Mouse (Mus musculus): ENCODE measurements around the gene Acot7. TPM values are rescaled to one million over a fixed set of nuclear protein-coding genes. Genes with fewer than 3 reads are reported as not detected.

The Acot7 gene
- polyA plus RNA-seq, 1 experiment from 2014 or later: 63.4 TPM

GRCm38 (mm10) chr4:152313934-152314333, 136.0 kb downstream of the Acot7 start:
- TF ChIP-seq CTCF (IDR thresholded peaks at IDR 0.05) (peak; percentile 48), EP300 (IDR thresholded peaks at IDR 0.05) (no peak)
- Histone ChIP-seq H3K9me3 (ENCODE audit: low read length) (no peaks in the 10 kb centered on the region), H3K27ac (ENCODE audit: low read length) (no peak overlapping the region), H3K27me3 (replicated peaks; ENCODE audit: insufficient read depth, low read length) (peaks cover 43% of the 10 kb centered on the region), H3K36me3 (ENCODE audit: insufficient read depth, low read length) (no peaks in the 10 kb centered on the region), H3K4me1 (ENCODE audit: insufficient read depth, low read depth, low read length) (peaks cover 5% of the 10 kb centered on the region; the same call in 1 of the 2 replicates), H3K4me3 (ENCODE audit: low read depth, low read length) (no peak overlapping the region), H3K4me2 (replicated peaks; ENCODE audit: low read depth, low read length) (no peak overlapping the region), H3K9ac (replicated peaks; ENCODE audit: low read depth) (no peak overlapping the region)
- ATAC-seq: 0 out of 2 replicates have a peak, but pooled peaks have one; percentile 7
- peak; percentile 51 for DNase-seq (ENCODE audit: low spot score)

- Histone ChIP-seq H3K36me3 (ENCODE audit: insufficient read depth, low read length) (no peaks in the 10 kb centered on the region), H3K27ac (ENCODE audit: low read length) (no peak overlapping the region), H3K9me3 (ENCODE audit: low read length) (no peaks in the 10 kb centered on the region), H3K9ac (replicated peaks; ENCODE audit: low read depth) (no peak overlapping the region), H3K4me1 (ENCODE audit: insufficient read depth, low read depth, low read length) (peaks cover 5% of the 10 kb centered on the region; the same call in 1 of the 2 replicates), H3K4me2 (replicated peaks; ENCODE audit: low read depth, low read length) (peak overlapping the region; percentile 25), H3K4me3 (ENCODE audit: low read depth, low read length) (no peak overlapping the region), H3K27me3 (replicated peaks; ENCODE audit: insufficient read depth, low read length) (peaks cover 43% of the 10 kb centered on the region)
- ATAC-seq (0 out of 2 replicates have a peak, but pooled peaks have one; percentile 13), DNase-seq (ENCODE audit: low spot score) (no peak)
- WGBS: 1% methylated on average over 42 of the region's 43 CpGs
- TF ChIP-seq EP300 (IDR thresholded peaks at IDR 0.05) (no peak), CTCF (IDR thresholded peaks at IDR 0.05) (no peak)
Observed at GRCm38 (mm10) chr4:152315498-152316213, 137.7 kb downstream of the Acot7 start.

- ATAC-seq (no peak), DNase-seq (ENCODE audit: low spot score) (no peak)
- no peak overlapping the region for H3K4me2 ChIP-seq (replicated peaks; ENCODE audit: low read depth, low read length)
- no peak overlapping the region for H3K27ac ChIP-seq (ENCODE audit: low read length)
- 43% methylated on average over 6 of the region's 6 CpGs for WGBS
- H3K27me3 ChIP-seq (replicated peaks; ENCODE audit: insufficient read depth, low read length): peaks cover 40% of the 10 kb centered on the region
- peaks cover 5% of the 10 kb centered on the region; the same call in 1 of the 2 replicates for H3K4me1 ChIP-seq (ENCODE audit: insufficient read depth, low read depth, low read length)
- H3K4me3 ChIP-seq (ENCODE audit: low read depth, low read length): no peak overlapping the region
- H3K36me3 ChIP-seq (ENCODE audit: insufficient read depth, low read length): no peaks in the 10 kb centered on the region
- TF ChIP-seq EP300 (IDR thresholded peaks at IDR 0.05) (no peak), CTCF (IDR thresholded peaks at IDR 0.05) (no peak)
- H3K9ac ChIP-seq (replicated peaks; ENCODE audit: low read depth): no peak overlapping the region
- no peaks in the 10 kb centered on the region for H3K9me3 ChIP-seq (ENCODE audit: low read length)
Observed at GRCm38 (mm10) chr4:152317631-152318033, 139.7 kb downstream of the Acot7 start.

- TF ChIP-seq CTCF (IDR thresholded peaks at IDR 0.05): peak; percentile 72
- TF ChIP-seq EP300 (IDR thresholded peaks at IDR 0.05): no peak
- WGBS: 3% methylated on average over 25 of the region's 26 CpGs
- H3K4me1 ChIP-seq (ENCODE audit: insufficient read depth, low read depth, low read length): peaks cover 5% of the 10 kb centered on the region; the same call in 1 of the 2 replicates
- no peak within 1 kb of the TSS for H3K27ac ChIP-seq (ENCODE audit: low read length)
- H3K9me3 ChIP-seq (ENCODE audit: low read length): no peaks in the 10 kb centered on the region
- H3K9ac ChIP-seq (replicated peaks; ENCODE audit: low read depth): no peak within 1 kb of the TSS
- H3K36me3 ChIP-seq (ENCODE audit: insufficient read depth, low read length): no peaks in the 10 kb centered on the region
- peak within 1 kb of the TSS; percentile 39; the same call in 1 of the 2 replicates for H3K4me2 ChIP-seq (replicated peaks; ENCODE audit: low read depth, low read length)
- ATAC-seq (peak; percentile 46), DNase-seq (ENCODE audit: low spot score) (peak; percentile 47)
- H3K27me3 ChIP-seq (replicated peaks; ENCODE audit: insufficient read depth, low read length): peaks cover 37% of the 10 kb centered on the region
- H3K4me3 ChIP-seq (ENCODE audit: low read depth, low read length): peak within 1 kb of the TSS; percentile 8; the same call in 1 of the 2 replicates
Observed at GRCm38 (mm10) chr4:152318517-152319234, 140.7 kb downstream of the Acot7 start, which contains the start of gene Rnf207. Rnf207 (minus strand) TSS chr4:152318993.

Other genes with a start within 250 kb of the Acot7 start
- gene Dnajc11, start 244.4 kb upstream of the Acot7 start, polyA plus RNA-seq (2015; fragmentation: Nextera tagmentation; extraction: Ambion mirVana): 23.0 and 24.9 TPM in 2 replicates
- 31.0 and 33.3 TPM in 2 replicates for gene Thap3, start 189.1 kb upstream of the Acot7 start, polyA plus RNA-seq (2015; fragmentation: Nextera tagmentation; extraction: Ambion mirVana)
- 18.0 TPM in 2 replicates for gene Phf13, start 181.9 kb upstream of the Acot7 start, polyA plus RNA-seq (2015; fragmentation: Nextera tagmentation; extraction: Ambion mirVana)
- gene Klhl21, start 169.3 kb upstream of the Acot7 start, polyA plus RNA-seq (2015; fragmentation: Nextera tagmentation; extraction: Ambion mirVana): 13.4 and 13.7 TPM in 2 replicates
- gene Zbtb48, start 150.5 kb upstream of the Acot7 start, polyA plus RNA-seq (2015; fragmentation: Nextera tagmentation; extraction: Ambion mirVana): 13.2 and 13.7 TPM in 2 replicates
- gene Tas1r1, start 139.6 kb upstream of the Acot7 start, polyA plus RNA-seq (2015; fragmentation: Nextera tagmentation; extraction: Ambion mirVana): 0.21 and 0.35 TPM in 2 replicates
- 10.0 and 11.3 TPM in 2 replicates for gene Nol9, start 138.8 kb upstream of the Acot7 start, polyA plus RNA-seq (2015; fragmentation: Nextera tagmentation; extraction: Ambion mirVana)
- gene Plekhg5, start 105.6 kb upstream of the Acot7 start, polyA plus RNA-seq (2015; fragmentation: Nextera tagmentation; extraction: Ambion mirVana): 17.4 and 18.8 TPM in 2 replicates
- gene Tnfrsf25, start 62.2 kb upstream of the Acot7 start, polyA plus RNA-seq (2015; fragmentation: Nextera tagmentation; extraction: Ambion mirVana): 1.2 and 1.4 TPM in 2 replicates
- gene Espn, start 25.8 kb upstream of the Acot7 start, polyA plus RNA-seq (2015; fragmentation: Nextera tagmentation; extraction: Ambion mirVana): 2.0 and 3.1 TPM in 2 replicates
- gene Hes2, start 19.3 kb upstream of the Acot7 start, polyA plus RNA-seq (2015; fragmentation: Nextera tagmentation; extraction: Ambion mirVana): 0.26 and 0.33 TPM in 2 replicates
- gene Gpr153, start 96.1 kb downstream of the Acot7 start, polyA plus RNA-seq (2015; fragmentation: Nextera tagmentation; extraction: Ambion mirVana): 11.1 and 12.3 TPM in 2 replicates
- not detected in 2 replicates for gene Hes3, start 113.5 kb downstream of the Acot7 start, polyA plus RNA-seq (2015; fragmentation: Nextera tagmentation; extraction: Ambion mirVana)
- gene Icmt, start 119.1 kb downstream of the Acot7 start, polyA plus RNA-seq (2015; fragmentation: Nextera tagmentation; extraction: Ambion mirVana): 16.9 and 18.9 TPM in 2 replicates
- gene Rnf207, start 140.9 kb downstream of the Acot7 start, polyA plus RNA-seq (2015; fragmentation: Nextera tagmentation; extraction: Ambion mirVana): 0.53 and 0.70 TPM in 2 replicates
- gene Rpl22, start 147.6 kb downstream of the Acot7 start, polyA plus RNA-seq (2015; fragmentation: Nextera tagmentation; extraction: Ambion mirVana): 265 and 266 TPM in 2 replicates
- 0.06 and 0.07 TPM in 2 replicates for gene Chd5, start 160.5 kb downstream of the Acot7 start, polyA plus RNA-seq (2015; fragmentation: Nextera tagmentation; extraction: Ambion mirVana)